Mouse (Mus musculus) liver, adult 2 months (tissue): ENCODE data around the gene Ftsj1.

ENCODE experiments used
- CTCF ChIP-seq: fragments of 200-500 bp; IDR thresholded peaks from 2 replicates; pipeline ENCODE4 v1.5.1; 2011; ENCODE audit warnings: low read depth, low read length, control low read depth
- POLR2A ChIP-seq: fragments of 200-500 bp; IDR thresholded peaks from 2 replicates; pipeline ENCODE4 v1.6.1; 2011; ENCODE audit warnings: low read length, control low read depth; ENCODE audit not compliant: insufficient read depth; ENCODE audit errors: extremely low read depth

DNA sequence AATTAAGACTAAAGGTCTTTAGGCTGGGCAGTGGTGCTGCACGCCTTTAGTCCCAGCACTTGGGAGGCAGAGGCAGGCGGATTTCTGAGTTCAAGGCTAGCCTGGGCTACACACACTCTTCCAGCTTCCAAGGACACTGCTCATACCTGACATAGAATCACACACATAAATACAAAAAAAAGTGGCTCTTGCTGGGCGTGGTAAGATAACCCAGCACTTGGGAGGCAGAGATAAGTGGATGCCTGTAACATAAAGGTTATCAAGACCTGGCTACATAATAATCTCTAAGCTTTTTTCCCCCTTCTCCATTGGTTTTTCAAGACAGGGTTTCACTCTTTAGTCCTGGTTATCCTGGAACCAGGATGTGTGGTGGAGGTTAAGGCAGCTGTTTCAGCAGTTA lies 18.6 kb downstream of the Ftsj1 start:
- TF ChIP-seq CTCF (no peak), POLR2A (no peak)
